Mouse (Mus musculus): ENCODE data around the gene Ppargc1a. TPM values are rescaled to one million over a fixed set of nuclear protein-coding genes. Genes with fewer than 3 reads are reported as not detected.

Ppargc1a gene
- 10 to 100 TPM; 51.4 to 53.7 TPM for total RNA-seq (2021)

DNA sequence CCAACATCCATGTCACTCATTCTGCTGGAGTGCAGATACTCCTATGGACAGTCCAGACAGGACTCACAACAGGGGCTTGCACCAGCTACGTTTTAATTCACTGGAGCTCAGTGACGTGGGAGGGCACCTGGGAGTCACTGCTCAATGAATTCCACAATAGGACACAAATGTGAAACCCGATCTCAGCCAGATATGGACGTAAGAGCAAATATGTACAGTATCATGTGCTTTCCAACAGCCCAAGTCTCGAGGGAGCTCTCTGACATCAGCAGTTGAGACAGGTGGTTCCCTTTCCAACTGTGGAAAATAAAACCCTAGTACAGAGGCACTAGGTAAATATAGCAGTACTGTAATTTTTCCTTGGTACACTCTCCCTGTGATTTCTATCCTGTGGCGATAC is at the start of gene Ppargc1a:
Gene Ppargc1a, minus strand, starts transcription at position 68 of the 400 bp plus-strand sequence.
- peak in 1 of 2 experiments; percentile 11 for DNase-seq (ENCODE audit: low spot score in 2 of 2)
- intact Hi-C loops (cut with DNase I): no loop called here

DNA sequence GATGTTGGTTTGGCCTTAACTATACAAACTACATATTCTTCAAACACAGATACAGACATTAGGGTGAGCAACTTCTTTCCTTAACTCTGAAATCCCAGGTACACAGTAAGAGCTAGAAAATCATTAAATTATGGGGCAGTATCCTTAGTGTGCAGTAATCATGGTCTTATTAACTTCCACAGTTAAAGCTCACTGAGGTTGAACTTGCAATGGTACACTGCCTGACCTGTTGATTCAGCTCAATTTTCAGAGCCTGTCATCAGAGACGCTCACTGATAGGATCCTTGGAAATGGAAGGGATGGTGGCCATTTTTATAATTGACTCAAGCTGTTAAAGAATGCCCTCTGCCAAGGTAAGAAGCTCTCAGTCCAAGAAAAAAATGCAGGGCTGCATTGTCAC is 49.4 kb upstream of the Ppargc1a start:
- intact Hi-C loops (cut with DNase I): no loop called here
- no peak for DNase-seq (ENCODE audit: low spot score in 2 of 2)

DNA sequence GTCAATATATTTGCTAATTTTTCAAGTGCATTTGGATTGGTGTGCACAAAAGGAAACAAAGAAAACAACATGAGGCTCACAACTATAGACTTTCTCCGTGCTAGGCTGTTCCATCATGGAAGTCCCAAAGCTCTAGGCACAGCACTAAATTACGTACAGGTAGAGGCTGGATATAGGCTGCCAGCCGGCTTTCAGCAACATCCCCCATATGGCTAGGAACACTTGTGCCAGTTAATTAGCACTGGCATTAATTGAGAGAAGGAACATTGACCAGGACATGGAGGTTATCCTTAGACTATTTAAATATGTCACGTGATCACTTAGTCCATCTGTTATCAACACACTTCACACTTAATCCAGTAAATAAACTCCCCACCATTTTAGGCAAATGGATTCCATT is 44.5 kb upstream of the Ppargc1a start:
- intact Hi-C loops (cut with DNase I): no loop called here
- DNase-seq (ENCODE audit: low spot score in 2 of 2): no peak

DNA sequence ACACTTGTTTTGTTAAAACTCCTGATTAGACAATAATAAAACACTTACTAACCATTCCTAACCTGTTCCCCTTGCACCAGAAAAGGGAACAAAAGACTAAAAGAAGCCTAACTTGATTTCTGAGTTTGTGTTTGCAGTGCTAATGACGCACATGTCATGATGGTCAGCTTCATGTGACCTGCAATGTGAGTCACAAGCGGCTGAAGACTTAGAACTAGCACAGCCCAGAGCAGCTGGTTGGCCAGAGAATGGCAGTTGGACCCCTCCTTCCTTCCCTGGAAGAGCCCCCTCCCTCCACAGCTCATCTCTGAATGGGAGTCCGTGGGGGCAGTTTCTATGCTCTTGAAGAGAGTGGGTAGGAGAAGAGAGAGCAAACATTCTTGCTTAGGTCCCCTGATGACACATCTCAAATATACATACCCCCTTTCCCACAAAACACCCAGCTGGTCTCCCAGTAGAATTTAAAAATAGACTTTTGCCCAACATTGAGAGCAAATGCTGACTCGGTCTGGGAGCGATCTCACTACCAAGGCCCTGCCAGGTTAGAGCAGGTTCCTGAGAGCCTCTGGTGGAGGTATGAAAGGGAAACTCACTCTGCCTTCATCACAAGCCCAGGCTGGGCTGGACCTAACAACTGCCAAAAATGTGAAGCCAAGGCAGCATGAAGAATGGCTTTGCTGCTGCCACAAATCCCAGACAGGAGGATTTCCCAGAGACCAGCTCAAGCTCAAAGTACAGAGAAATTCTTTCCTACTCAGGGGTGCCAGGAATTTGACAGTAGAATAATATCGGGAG is 40.4 kb upstream of the Ppargc1a start:
- intact Hi-C loops (cut with DNase I): no loop called here
- DNase-seq (ENCODE audit: low spot score in 2 of 2): peak in 1 of 2 experiments; percentile 16

DNA sequence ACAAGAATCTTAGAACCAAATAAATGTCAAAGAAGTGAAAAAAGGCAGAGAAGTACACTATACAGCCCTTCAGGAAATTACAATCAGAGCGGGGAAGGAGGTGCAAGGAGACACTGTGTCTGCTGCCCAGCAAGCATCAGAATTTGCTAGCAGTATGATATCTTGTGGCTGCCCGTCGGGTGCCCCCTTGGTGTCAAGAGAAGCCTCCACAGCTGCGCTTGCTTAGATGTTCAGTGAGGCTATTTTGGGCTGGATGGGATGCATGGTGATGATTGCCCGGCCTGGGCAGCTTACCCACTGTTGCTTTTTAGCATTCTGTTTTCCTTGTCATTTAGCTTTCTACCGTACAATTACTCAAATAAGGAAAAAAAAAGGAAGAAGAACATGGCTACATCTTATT is 32.0 kb upstream of the Ppargc1a start:
- intact Hi-C loops (cut with DNase I): no loop called here
- DNase-seq (ENCODE audit: low spot score in 2 of 2): no peak

DNA sequence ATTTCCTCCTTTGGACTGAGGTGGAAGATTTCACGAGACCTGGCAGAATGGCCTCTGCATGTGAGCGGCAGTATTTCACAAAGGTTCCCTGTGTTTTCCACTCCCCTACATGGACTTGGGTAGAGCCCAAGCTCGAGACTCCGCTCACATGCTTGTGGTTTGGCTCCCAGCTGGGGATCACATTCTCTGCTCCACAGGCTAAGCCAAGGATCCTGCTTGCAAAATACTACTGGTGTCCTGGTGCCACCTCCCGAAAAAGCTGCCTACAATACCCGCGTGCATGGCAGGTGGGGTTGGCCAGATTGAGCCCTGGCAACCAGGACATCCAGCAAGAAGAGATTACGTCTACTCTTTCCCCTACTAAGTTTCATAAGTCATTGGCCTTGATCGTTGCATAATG is 28.1 kb upstream of the Ppargc1a start:
- intact Hi-C loops (cut with DNase I): no loop called here

DNA sequence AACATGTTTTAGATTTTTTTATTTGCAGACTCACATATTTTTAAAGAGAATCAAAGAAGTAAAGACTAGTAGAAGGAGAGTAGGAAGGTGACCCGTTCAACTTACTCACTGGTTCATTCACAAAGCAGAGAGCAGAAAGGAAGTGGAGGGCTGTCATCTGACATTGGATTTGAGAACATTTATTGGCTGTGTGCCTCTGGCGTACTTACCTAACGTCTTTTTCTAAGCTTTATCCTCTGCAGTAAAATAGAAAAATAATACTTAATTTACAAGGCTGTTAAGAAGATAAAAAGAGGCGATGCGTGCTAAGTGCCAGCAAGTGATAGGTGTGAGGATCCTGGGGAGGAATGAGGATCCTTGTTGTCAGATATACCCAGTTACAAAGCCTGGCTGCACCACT is 24.7 kb upstream of the Ppargc1a start:
- intact Hi-C loops (cut with DNase I): no loop called here
- DNase-seq (ENCODE audit: low spot score in 2 of 2): no peak

More for the DNA sequence above, 28.1 kb upstream of the Ppargc1a start:
- DNase-seq (ENCODE audit: low spot score in 2 of 2): no peak

DNA sequence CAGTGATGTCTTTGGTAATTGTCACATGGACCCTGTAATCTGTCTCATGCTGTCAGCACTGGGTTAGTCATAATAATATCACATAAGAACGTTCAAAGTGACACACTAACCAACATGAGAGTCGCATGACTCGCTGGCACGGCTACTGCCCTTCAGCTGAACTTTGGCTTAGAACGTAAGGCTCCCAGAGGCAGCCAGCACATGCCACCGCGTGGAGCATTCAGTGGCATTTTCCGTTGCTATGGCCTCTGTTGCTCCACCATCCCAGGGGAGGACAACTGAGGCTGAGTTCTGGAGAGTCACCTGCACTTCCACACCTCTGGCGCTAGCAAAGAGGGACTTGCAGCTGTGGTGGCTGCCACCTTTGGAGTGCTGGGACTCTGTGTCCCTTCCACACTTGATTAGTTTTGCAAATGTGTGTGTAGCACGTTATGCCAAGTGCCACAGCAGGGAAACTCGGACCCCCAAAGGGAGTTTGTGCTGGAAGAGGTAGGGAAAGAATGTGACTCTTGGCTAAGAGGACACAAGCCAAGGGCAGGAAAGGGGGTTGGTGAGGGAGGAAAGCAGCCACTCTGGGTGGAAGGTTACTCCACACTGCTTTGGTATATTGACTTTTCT is 24.1 kb upstream of the Ppargc1a start:
- no peak for DNase-seq (ENCODE audit: low spot score in 2 of 2)
- intact Hi-C loops (cut with DNase I): no loop called here

DNA sequence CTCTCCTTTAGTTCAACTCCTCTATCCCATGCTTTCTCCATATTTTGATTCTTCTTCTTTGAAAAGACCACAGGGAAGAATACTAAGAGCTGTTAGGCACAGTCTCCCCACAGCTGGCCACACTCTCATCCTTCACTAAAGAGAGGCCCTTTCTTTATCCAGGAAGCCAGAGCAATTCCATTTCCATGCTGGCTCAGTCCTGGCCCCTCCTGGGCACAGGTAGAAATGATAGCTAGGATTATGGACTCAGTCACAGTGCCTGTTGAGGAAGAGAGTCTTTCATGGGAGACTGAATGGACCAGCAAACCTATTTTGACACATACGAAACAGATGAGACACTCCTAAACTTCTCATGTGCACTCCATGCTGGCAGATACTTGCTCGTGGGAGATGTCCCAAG is 18.7 kb upstream of the Ppargc1a start:
- intact Hi-C loops (cut with DNase I): no loop called here
- DNase-seq (ENCODE audit: low spot score in 2 of 2): no peak

DNA sequence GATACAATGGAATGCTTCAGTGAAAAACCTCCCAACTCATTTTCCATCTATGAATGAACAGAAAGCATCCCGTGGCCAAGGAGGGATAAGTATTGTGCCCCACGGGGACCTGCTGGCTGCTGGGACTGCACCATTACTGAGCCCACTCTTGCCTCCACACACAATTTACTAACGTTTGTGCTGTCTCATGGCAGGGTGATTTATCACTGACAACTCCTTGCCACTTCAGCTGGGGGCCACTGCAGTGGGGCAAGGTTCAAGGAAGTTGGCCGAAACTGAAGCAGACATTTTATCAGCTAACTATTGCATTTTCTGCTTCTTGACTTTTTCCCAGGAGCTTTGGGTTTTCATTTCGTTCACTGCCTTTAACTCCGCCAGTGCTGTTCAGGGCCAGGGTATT is 17.5 kb upstream of the Ppargc1a start:
- intact Hi-C loops (cut with DNase I): no loop called here
- DNase-seq (ENCODE audit: low spot score in 2 of 2): no peak

DNA sequence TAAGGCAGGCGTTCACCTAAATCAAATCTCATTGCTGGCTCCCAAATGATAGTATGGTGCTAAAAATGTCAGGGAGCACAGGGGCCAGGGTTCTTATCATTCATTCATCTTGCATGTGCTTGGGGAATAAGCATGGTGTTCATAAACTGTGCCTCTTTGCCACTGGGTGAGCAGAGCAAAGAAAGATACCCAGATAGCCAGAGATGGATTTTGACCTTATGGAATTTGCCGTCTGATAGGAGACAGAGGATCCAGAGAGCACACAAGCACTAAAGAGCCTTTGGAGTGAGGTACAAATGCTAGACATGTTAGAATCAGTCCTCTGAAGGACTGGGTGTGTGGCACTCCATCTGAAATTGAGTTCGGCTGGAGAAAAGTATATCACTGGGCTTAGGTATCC is 16.7 kb upstream of the Ppargc1a start:
- intact Hi-C loops (cut with DNase I): no loop called here

DNA sequence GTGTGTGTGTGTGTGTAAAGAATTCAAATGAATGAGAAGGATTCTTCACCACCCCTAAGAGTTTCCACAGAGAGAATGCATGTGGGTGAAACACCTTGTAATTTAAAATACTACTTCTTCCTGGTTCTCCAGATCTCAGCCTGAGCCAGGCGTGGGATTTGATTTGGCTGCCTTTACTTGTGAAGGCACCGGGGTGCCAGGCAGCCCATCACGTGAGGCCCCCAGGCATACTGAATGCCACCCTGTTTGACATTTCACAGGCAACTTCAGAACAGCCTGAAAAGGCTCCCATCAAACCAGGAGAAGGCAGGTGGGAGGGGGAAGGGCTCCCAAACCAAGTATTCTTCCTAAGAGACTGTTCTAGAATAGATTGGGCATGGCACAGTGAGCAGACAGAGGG is 16.1 kb upstream of the Ppargc1a start:
- intact Hi-C loops (cut with DNase I): no loop called here
- peak in 1 of 2 experiments; percentile 63 for DNase-seq (ENCODE audit: low spot score in 2 of 2)

More for the DNA sequence above, 16.7 kb upstream of the Ppargc1a start:
- DNase-seq (ENCODE audit: low spot score in 2 of 2): no peak

DNA sequence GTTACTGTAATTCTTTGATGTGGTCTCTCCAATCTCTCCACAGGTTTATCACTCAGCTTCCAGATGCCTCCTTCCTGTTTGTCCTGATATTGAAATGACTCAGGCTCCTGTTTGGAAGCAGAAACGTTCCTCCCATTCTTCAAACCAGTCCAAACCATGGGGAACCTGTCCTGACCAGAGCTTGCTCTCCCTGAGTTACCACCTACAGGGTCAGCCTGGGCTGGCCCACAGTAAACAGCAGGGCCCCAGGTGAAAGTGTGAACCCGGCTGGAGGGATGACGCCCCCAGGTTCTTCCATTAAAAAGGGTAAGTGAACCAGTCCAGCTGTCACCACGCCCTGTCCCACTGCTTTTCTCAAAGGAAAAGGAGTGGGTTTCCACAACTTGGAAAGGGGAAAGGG is 15.5 kb upstream of the Ppargc1a start:
- DNase-seq (ENCODE audit: low spot score in 2 of 2): no peak
- intact Hi-C loops (cut with DNase I): no loop called here

DNA sequence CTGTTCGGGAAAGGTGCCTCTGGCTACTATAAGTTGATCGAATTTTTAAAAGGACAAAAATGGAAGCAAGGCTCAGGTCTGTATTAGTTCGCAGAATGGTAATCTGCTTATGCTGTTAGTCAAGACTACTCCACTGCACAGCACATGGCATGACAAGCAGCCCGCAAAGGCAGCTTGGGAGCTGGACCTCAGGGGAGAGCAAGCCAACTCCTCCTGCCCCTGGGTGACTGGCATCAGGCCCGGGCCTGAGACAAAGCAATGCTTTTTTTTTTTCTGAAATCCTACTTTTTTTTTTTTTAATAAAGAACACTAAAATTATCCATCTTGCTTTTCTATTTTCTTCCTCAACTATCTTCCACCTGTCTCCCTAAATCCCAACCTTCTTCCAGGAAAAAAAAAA is 15.1 kb upstream of the Ppargc1a start:
- DNase-seq (ENCODE audit: low spot score in 2 of 2): no peak
- intact Hi-C loops (cut with DNase I): no loop called here

DNA sequence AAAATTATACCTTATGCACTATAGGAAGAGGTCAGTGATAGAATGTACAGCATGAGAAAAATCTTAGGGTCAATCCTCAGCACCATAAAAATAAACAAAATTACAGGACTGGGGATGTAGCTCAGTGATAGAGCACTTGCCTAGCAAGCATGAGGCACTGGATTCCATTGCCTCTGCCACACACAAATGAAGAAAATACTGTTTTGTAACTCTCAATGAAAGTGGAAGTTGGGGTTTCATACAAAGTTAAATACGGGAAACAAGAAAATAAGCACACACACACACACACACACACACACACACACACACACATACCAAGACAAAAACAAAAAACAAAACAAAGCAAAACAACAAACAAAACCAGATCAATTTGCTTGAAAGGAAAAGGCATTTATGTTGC is 10.1 kb upstream of the Ppargc1a start:
- DNase-seq (ENCODE audit: low spot score in 2 of 2): no peak
- intact Hi-C loops (cut with DNase I): no loop called here

DNA sequence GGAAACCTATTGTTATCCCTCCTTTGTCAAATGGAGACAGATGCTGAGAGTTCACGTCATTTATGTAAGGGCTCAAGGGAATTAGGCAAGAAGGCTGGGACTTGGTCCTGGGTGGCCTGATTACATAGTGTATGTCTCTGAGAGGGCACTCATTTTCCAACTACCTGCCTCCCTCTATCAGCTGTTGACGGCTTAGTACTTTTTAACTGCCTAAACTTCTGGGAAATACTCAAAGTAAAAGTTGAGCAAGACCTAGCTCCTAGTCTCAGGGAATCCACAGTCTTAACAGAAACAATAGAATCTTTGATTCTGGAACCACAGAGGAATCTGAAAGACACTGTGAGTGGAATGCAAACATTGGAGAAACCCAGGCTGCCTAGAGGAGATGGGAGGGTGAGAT is 6.2 kb upstream of the Ppargc1a start:
- no peak for DNase-seq (ENCODE audit: low spot score in 2 of 2)
- intact Hi-C loops (cut with DNase I): no loop called here

DNA sequence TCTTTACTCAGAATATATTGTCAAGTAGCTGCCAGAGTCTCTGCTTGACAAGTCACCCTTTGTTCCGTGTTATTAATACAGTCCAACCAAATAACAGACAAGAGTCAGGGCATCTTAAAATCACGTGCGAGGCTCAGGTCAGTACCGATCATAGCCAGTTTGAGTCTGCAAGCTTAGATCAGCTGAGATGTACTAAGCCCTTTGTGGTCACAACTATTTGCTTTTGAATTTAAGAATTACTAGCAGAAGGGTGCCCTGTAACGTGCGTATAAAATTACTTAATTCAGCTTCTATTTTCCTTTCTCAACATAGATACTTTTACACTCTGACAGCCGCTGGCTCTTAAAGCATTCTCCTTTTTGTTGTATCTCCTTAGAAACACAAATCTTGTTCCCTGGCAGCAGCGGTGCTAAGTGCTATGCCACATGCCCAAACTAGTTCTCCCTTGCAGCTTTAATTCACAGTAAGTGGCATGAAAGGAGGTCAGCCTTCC is 718 bp upstream of the Ppargc1a start:
- DNase-seq (ENCODE audit: low spot score in 2 of 2): peak; percentile 39 to 72
- intact Hi-C loops (cut with DNase I): no loop called here

DNA sequence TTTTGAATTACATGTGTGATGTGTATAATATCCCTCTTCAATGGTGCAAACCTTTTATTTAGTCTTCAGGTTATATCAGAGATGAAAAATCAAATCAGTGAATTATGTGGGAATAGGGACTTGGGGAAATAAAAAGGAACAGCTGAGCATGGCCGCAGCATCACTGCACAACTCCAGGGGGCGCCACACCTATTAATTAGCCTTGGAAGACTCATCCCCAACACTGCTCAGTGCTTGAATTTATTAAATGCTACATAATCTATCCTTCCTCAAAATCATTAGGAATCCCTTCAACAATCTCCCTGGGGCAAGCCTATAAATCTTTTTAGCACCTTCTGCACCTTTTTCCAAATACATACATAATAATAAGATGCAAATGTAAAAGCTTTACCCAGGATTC is 1.9 kb downstream of the Ppargc1a start:
- DNase-seq (ENCODE audit: low spot score in 2 of 2): no peak
- intact Hi-C loops (cut with DNase I): no loop called here

DNA sequence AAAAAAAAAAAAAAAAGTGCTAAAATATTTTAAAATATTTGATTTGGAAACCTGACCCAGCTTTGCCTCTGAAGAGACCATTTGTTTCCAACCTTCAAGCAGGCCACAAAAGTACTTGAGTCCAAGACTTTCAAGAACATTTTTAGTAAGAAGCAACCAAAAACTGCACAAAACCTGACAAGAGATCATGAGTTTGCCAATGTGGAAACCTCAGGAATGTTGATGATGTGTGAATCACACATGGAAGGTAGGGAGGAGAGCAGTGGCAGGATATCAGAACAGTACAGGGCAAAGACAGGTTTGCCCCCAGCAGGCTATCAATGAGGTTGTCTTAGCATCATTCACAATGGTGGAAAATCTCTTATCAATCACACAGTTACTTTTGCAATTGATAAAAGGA is 2.5 kb downstream of the Ppargc1a start:
- DNase-seq (ENCODE audit: low spot score in 2 of 2): no peak
- intact Hi-C loops (cut with DNase I): no loop called here

DNA sequence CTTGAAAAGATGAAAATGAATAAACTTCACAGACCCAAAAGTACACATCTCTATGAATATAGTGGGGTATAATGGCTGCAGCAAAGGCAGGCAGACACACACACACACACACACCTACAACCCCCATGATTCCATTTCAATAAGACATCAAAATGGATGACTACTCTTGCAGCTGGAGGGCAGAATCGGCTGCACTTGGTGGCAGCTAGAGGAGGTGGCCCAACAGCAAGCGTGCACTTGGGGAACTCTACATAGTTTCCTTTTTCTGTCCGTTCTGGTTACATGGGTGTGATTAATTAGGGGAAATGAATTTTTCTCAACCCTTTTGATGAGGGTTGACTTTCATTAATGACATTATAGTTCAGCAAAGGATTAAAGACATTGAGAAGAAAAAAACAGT is 4.0 kb downstream of the Ppargc1a start:
- intact Hi-C loops (cut with DNase I): no loop called here
- no peak for DNase-seq (ENCODE audit: low spot score in 2 of 2)

DNA sequence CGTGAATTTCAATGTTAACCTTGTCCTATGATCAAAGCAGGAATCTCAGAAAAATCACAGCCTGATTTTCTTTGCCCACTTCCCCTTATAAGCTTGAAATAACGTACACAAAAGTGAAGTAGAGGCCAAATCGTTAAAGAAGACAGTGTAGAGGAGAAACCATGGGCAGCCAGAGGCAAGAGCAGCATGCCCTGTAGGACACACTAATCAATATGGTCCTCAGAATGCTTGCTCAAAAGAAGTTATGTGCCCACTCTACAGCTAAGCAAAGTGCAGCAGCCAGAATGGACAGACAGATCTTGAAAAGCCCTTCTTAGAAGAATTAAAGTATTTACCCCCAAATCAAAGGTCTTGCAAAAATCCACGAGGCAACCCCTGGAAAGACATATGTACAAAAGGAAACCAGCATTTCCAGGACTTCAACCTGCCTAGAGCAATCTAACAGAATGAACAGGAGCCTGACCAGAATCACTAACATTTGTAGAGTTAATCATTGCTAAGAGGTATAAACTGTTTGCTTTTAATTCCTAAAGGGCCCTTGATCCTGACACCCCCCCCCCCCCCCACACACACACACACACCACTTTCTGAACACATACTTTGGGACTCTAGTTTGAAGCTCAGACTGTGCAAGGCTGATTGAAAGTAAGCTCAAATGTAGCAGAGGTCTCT is 9.8 kb downstream of the Ppargc1a start:
- DNase-seq (ENCODE audit: low spot score in 2 of 2): no peak
- intact Hi-C loops (cut with DNase I): no loop called here

All from left cerebral cortex, postnatal 25 days (tissue).